Mouse (Mus musculus) layer of hippocampus, postnatal 14 days (tissue): Measurements from ENCODE around the gene Bahcc1. TPM values are rescaled to one million over a fixed set of nuclear protein-coding genes. Genes with fewer than 3 reads are reported as not detected.

Experiments
- DNase-seq, 2 experiments: peaks; one replicate each; pipeline ENCODE4 v3.0.0; 2021 to 2022; ENCODE audit warnings: low spot score in 2 of 2, mixed read lengths in 1 of 2
- long read RNA-seq, 2 experiments: library from polyadenylated mRNA; stranded (forward); transcript quantifications; one replicate each; pipeline ENCODE4 v2.0.0; 2021
- total RNA-seq, 2 experiments: library from RNA; stranded (reverse); gene quantifications; 2 replicates each; pipeline ENCODE4 v1.2.3; 2021

Gene Bahcc1
- 10 to 100 TPM; 20.3 to 20.7 TPM for total RNA-seq
- long read RNA-seq, experiment 1, partial matches to known transcripts, result 4 of 10 reads
- long read RNA-seq, experiment 1, other reads (novel, unspliced or antisense), result 5 of 10 reads
- long read RNA-seq, experiment 2, partial matches to known transcripts, result 2 of 4 reads
- long read RNA-seq, experiment 2, other reads (novel, unspliced or antisense), result 2 of 4 reads

GRCm38 (mm10) chr11:120232230-120233097 lies at the start of gene Bahcc1:
Gene Bahcc1, plus strand, starts transcription at chr11:120232947.
- DNase-seq, result peak; percentile 100

GRCm38 (mm10) chr11:120183180-120183579 lies 49.6 kb upstream of the Bahcc1 start:
- no peak for DNase-seq

- DNase-seq, result no peak
Observed at GRCm38 (mm10) chr11:120183708-120184107, 49.0 kb upstream of the Bahcc1 start.

- no peak for DNase-seq
Observed at GRCm38 (mm10) chr11:120184371-120185315, 48.1 kb upstream of the Bahcc1 start.

GRCm38 (mm10) chr11:120185316-120186141 lies 47.2 kb upstream of the Bahcc1 start:
- DNase-seq, result peak in 1 of 2 experiments; percentile 52

- DNase-seq, result no peak
Observed at GRCm38 (mm10) chr11:120186145-120186740, 46.5 kb upstream of the Bahcc1 start.

- DNase-seq, result peak in 1 of 2 experiments; percentile 58
Observed at GRCm38 (mm10) chr11:120186821-120187235, 45.9 kb upstream of the Bahcc1 start.

GRCm38 (mm10) chr11:120187236-120188101 lies 45.3 kb upstream of the Bahcc1 start:
- peak in 1 of 2 experiments; percentile 40 for DNase-seq

GRCm38 (mm10) chr11:120188102-120188480 lies 44.7 kb upstream of the Bahcc1 start:
- DNase-seq, result peak in 1 of 2 experiments; percentile 71

- DNase-seq, result peak; percentile 61 to 73
Observed at GRCm38 (mm10) chr11:120188481-120189441, 44.0 kb upstream of the Bahcc1 start.

- peak; percentile 97 to 99 for DNase-seq
Observed at GRCm38 (mm10) chr11:120189459-120190312, 43.1 kb upstream of the Bahcc1 start.

GRCm38 (mm10) chr11:120190526-120191412 lies 42.0 kb upstream of the Bahcc1 start:
- no peak for DNase-seq

- DNase-seq, result no peak
Observed at GRCm38 (mm10) chr11:120198831-120199230, 33.9 kb upstream of the Bahcc1 start.

- no peak for DNase-seq
Observed at GRCm38 (mm10) chr11:120199766-120200165, 33.0 kb upstream of the Bahcc1 start.

GRCm38 (mm10) chr11:120200621-120201020 lies 32.1 kb upstream of the Bahcc1 start:
- DNase-seq, result no peak

- no peak for DNase-seq
Observed at GRCm38 (mm10) chr11:120204200-120204599, 28.5 kb upstream of the Bahcc1 start.
